Mouse (Mus musculus) embryonic stem cell, embryonic (primary cell): ENCODE results near the gene Ldah.
"Not testable (repeated sequence)": the region's sequence is repeated elsewhere in the genome, so short reads cannot be mapped to it uniquely, and the experiment has no call there.

ENCODE experiments used
- CTCF ChIA-PET, 4 experiments: fragments of 300-600 bp in 2 of 4; fragments of 350-600 bp in 2 of 4; sonication (Branson Sonifier 250); formaldehyde crosslinking; loops; one replicate each; lab custom pipeline; 2022; ENCODE audit warnings: inconsistent platforms in 2 of 4; lab: Charles Lee
- POLR2A ChIA-PET, 4 experiments: fragments of 300-600 bp in 2 of 4; fragments of 350-600 bp in 2 of 4; sonication (Branson Sonifier 250); formaldehyde crosslinking; loops; one replicate each; lab custom pipeline; 2022; ENCODE audit warnings: antibody characterized with exemption in 4 of 4, inconsistent platforms in 1 of 4; lab: Charles Lee

Ldah gene

DNA sequence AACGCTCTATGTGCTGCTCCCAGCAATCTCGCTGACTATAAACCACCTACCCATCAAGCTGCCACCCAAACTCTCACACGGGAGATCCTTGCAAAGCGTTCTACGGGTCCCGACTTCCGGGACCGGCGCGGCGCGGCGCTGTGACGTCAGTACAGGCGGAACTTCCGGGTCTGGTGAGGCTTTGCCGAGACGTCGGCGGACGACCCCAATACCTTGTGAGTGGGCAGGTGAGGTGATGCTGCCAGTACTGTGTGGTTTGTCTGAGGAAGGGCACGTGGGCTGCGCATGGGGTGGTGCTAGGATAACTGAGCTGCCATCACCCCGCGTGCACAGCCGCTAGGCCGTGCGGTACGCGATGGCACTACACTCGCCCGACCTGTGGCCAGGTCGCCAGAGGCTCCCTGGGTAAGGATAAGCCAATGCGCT, at the start of gene Ldah:
Ldah (plus strand) TSS at position 130 of the 426 bp plus-strand sequence.
- CTCF ChIA-PET = interaction anchor here in 2 of 4 experiments (0.7 to 2.0 kb wide), 3 partner anchors 25 to 1188 kb away, joined by 3 to 5 read pairs (median 4); no protein-coding TSS in a partner anchor
- POLR2A ChIA-PET = interaction anchor here in 3 of 4 experiments (0.7 to 2.1 kb wide), 9 partner anchors 8 to 292 kb away, joined by 3 to 9 read pairs (median 5); partner anchors contain the start of genes Rhob (in 2 of the 3) and Gdf7 (in 1 of the 3)

DNA sequence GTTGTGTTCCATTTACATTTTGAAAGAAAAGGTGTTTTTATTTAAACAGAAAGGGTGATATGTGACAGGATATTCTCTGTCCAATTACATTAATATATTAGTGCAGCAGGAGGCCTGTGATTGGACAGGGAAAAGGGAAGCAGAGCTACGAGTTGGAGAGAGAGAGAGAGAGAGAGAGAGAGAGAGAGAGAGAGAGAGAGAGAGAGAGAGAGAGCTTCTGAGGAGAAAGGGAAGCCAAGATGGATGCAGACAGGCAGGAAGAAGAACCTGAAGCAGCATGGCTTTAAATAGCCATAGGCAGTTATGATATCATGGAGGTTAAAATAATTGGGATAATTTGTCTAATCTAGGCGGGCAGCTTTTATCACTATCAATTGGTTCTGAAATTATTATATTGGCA, 40.2 kb upstream of the Ldah start:
- CTCF ChIA-PET = interaction anchor here in 1 of 4 experiments (0.7 kb wide), 1 partner anchor 58 kb away, joined by 3 read pairs; no protein-coding TSS in a partner anchor
- POLR2A ChIA-PET = interaction anchor here in 1 of 4 experiments (0.6 to 0.7 kb wide), 2 partner anchors 57 to 85 kb away, joined by 3 read pairs; no protein-coding TSS in a partner anchor

DNA sequence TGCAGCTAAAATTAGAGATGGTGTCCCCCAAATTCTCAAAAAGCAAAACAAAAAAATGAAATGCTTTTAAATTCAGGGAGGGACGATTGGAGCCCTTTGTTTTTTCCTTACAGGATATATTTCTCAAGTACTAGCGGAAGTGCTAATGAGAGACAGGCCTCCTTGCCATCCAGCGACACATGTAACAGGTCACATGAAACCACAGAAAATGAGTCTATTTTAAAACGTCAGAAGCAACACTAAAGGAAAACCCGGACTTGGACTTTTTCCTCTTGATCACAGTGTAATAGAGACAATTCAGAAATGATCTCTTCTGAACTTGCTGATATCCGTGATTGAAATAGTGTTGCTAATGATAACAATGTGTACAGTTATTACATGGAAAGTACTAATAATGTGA, 27.0 kb upstream of the Ldah start:
- ChIA-PET CTCF (interaction anchor here in 1 of 4 experiments (0.7 kb wide), 1 partner anchor 9 kb away, joined by 3 read pairs; no protein-coding TSS in a partner anchor), POLR2A (no interaction called here)

DNA sequence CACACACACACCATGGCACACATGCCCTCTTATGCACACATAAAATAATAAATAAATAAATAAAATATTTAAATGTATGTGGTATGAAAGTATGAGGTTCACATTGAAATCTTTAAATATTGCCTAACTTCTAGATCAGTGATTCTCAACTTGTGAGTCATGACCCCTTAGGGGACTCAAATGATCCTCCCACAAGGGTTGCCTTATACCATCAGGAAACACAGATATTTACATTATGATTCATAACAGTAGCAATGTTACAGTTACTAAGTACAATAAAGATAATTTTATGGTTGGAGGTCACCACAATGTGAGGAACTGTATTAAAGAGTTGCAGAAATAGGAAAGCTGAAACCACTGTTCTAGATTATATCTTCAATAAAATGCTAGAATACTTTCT, 26.2 kb upstream of the Ldah start:
- ChIA-PET POLR2A (no interaction called here), CTCF (no interaction called here)

DNA sequence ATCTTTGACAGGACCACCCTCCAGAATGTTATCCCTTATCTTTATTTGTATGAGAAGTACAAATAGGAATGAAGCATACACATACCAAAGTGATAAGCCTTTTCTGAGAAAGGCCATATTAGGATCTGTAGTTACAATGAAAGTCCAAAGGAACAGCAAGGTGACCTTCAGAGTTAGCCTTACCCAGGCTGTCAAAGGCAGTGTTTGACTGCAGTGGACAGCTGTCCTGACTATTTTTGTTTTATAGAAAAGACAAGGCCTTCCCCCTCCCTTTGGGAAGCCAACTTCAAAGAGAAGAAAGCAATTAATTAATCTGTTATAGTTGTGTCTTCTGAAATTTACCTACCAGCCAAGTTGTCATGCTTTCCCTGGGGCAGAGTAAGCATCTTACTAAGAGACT, 23.4 kb upstream of the Ldah start:
- CTCF ChIA-PET = no interaction called here

DNA sequence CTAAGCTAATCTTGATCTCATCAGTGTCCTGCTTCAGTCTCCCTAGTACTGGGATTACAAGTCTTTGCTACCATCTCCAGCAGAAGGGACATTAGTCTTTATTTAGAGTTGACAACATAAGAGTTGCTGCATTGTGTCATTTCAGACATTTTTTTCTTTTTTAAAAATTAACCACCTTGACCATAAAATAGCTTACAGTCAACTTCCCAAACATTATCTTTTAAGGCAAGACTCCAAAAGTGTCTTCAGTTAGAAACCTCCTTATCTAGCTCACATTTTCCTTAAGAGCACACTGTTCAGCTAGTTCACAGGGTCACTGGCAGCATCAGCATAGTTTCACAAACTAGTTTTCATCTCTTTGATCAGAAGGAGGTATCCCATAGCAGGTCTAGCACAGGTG, 19.7 kb upstream of the Ldah start:
- ChIA-PET CTCF (no interaction called here), POLR2A (interaction anchor here in 1 of 4 experiments (1.0 kb wide), 1 partner anchor 19 kb away, joined by 9 read pairs; the partner anchor contains the start of gene Ldah)

More for the DNA sequence above, 23.4 kb upstream of the Ldah start:
- POLR2A ChIA-PET = interaction anchor here in 1 of 4 experiments (0.7 kb wide), 1 partner anchor 246 kb away, joined by 3 read pairs; no protein-coding TSS in a partner anchor

DNA sequence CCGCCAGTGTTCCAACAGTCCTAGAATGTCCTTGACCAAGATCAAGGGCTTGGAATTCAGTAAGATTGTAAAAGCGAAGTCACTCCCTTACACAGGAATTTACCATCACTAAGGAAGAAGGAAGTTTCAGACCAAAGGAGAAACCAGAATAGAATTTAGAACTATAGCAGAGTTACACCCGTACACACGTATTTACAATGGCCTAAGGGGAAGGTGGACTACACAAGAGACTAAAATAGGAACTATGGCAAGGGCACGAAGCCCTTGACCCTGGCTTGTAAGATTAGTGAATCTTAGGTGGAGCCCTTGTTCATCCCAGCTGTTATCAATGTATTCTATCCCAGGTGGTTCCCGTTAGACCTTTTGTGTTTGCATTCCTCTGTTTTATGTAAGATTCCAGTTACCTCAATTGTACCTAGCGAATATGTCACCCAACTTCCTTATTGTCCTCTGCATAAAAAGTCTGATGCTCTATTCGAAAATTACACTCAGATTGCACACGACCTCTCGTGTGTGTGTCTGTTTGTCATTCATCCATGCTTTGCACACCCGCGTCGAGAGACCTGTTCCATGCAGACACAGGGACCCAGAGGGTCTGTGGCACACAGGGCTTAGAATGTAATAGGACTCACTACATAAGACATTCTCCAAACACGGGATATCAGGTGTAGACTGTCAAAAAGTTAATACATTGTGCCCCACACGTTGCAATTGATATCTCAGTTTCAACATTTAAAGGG, 18.9 kb upstream of the Ldah start:
- CTCF ChIA-PET, POLR2A ChIA-PET: not testable (repeated sequence)

DNA sequence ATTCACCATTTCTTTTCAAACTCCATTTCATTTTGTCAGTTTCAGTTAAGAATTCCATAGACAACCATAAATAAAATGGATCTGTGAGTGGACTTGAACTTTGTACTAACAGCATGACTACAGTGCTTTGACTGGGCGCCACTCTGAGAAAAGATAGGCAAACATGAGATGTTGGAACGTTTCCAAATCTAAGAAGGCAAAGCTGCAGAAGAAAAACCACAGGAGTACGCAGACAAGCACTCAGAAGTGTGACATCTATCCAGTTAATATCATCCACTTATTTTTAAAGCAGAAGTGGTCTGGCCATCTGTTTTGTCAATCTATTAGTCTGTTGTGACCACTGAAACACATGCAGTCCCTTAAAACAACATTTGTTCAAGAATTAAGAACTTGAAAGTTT, 18.2 kb upstream of the Ldah start:
- CTCF ChIA-PET = interaction anchor here in 1 of 4 experiments (0.7 kb wide), 1 partner anchor 130 kb away, joined by 5 read pairs; no protein-coding TSS in a partner anchor
- POLR2A ChIA-PET = no interaction called here

DNA sequence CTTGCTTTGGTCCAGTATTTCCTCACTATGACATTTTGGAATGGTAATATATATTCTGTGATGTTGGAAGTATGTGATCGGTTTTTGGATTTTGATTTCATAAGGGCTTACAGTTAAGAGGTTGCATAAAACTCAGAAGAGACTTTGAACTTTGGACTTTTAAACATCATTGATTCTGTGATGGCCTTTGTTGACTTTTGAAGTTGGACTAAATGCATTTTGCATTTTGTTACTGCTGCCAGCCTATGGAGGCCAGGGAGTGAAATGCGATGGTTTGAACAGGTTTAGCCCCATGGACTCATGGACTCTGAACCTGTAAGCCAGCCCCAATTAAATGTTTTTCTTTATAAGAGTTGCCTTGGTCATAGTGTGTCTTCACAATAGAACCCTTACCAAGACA, 2.2 kb upstream of the Ldah start:
- CTCF ChIA-PET = no interaction called here
- POLR2A ChIA-PET = no interaction called here

DNA sequence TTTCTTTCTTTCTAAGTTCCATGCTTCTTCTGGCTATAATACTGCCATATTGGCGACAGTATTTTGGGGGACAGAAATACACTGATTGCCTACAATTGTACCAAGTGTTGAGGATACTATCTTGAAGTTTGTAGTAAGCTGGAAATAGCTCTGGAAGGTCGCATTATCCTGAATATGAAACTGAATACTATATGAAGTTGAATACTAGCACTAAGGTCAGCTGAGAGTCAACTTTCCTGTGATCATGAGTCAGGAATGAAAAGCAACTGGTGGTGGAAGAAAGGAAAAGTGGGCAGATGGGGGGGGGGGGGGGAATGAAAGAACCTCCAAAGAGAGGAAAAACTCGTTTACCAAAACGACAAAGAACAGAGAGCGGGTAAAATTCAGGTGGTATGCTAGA, 329 bp upstream of the Ldah start:
- ChIA-PET POLR2A (interaction anchor here in 3 of 4 experiments (0.7 to 2.1 kb wide), 9 partner anchors 8 to 292 kb away, joined by 3 to 9 read pairs (median 5); partner anchors contain the start of genes Rhob (in 2 of the 3) and Gdf7 (in 1 of the 3)), CTCF (interaction anchor here in 2 of 4 experiments (0.7 to 2.0 kb wide), 3 partner anchors 25 to 1188 kb away, joined by 3 to 5 read pairs (median 4); no protein-coding TSS in a partner anchor)

DNA sequence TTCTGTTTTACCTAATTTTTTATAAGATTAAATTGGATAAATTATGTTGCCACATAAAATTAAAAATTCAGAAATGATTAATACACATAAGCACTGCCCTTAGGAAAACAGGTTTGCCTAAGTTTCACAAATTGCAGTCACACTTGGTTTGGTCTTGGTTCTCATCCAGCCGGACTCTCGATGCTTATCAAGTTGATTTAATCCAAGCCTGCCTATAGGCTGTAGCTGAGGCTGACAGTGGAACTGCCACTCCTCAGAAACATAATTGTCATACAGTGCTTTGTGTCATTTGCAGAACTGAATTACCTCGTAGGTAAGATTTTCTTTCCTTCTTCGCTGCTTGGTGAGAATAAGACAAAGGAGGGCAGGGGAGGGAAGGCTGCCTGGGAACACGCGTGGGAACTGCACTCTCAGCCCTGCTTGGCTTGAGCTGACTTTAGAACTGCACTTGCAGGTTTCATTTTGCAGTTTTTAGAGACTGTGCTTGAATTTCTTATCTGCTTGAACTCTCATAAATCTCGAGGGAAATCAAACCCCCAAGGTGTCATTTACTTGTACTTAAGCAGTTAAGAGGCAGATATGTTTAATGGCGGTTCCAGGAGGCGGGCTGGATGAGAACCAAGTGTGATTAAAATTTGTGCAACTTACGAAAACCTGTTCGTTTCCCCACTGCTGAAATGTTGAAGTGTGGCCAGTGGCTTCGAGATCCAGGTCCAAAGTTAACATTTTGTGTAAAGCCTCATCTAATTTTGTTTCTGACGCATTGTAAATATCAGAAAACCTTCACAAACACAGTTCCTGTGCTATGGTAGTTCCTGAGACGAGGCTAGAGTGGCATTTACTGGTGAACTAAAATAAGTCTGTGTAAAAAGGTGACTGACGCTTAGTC, 8.7 kb downstream of the Ldah start:
- CTCF ChIA-PET = interaction anchor here in 2 of 4 experiments (1.8 to 2.5 kb wide), 2 partner anchors 16 kb away, joined by 5 to 6 read pairs; no protein-coding TSS in a partner anchor
- POLR2A ChIA-PET = interaction anchor here in 1 of 4 experiments (0.9 to 1.0 kb wide), 2 partner anchors 9 to 41 kb away, joined by 3 read pairs; partner anchors contain the start of gene Ldah

DNA sequence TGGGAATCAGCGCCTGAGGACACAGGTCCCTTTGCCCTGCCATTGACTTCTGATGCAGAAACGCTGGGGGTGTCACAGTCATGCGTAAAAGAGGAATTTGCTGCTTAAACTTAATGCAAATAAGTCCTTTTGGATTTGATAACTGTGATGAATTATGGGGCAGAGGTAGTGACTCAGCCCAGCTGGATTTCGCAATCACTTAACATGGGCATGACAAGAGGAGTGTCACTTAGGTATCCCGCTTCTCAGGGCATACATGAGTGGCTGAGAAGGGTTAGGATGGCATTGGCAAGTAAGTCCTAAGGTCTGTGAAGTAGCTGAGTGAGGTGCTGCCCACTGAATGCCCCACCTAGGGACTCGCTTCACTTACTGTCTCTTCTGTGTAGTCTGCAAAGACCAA, 15.1 kb downstream of the Ldah start:
- ChIA-PET CTCF (interaction anchor here in 3 of 4 experiments (1.2 to 1.7 kb wide), 3 partner anchors 10 kb away, joined by 5 to 7 read pairs (median 5); no protein-coding TSS in a partner anchor), POLR2A (interaction anchor here in 1 of 4 experiments (0.9 kb wide), 1 partner anchor 15 kb away, joined by 7 read pairs; the partner anchor contains the start of gene Ldah)

DNA sequence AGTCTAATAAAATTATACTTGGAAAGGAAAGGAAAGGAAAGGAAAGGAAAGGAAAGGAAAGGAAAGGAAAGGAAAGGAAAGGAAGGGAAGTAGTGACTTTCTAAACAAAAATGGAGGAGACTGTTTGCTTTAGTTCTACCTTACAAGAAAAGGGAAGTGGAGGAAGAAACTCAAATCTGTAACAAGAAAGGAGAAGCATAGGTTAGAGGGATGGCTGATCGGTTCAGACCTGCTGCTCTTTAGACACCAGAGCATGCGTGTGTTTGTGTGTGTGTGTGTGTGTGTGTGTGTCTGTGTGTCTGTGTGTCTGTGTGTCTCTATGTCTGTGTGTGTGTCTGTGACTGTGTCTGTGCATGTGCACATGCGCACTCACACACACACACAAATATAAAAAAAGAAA, 23.2 kb downstream of the Ldah start:
- POLR2A ChIA-PET = no interaction called here

DNA sequence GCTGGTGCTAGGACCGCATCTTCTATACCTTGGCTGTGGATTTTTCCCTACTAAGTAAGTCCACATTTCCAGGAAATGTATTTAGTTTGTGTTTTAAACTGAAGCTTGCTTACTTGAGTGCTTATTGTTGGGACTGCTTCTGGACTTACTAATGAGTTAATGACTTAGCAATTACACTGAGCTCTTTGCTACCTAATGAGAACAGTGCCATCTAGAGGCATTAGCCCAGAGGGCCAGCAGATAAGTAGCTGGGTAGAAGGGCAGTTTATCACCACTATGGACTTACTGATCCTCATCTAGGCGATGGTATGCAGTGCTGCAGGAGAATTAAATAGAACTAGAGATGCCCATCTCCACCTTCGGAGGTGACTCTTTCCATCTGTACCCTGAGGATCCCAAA, 24.8 kb downstream of the Ldah start:
- ChIA-PET CTCF (interaction anchor here (0.6 to 2.0 kb wide), 51 partner anchors 9 to 790 kb away, joined by 3 to 27 read pairs (median 4); partner anchors contain the start of gene Ldah (in 2 of the 4)), POLR2A (interaction anchor here in 1 of 4 experiments (1.0 kb wide), 1 partner anchor 12 kb away, joined by 3 read pairs; no protein-coding TSS in a partner anchor)

More for the DNA sequence above, 23.2 kb downstream of the Ldah start:
- CTCF ChIA-PET = no interaction called here

DNA sequence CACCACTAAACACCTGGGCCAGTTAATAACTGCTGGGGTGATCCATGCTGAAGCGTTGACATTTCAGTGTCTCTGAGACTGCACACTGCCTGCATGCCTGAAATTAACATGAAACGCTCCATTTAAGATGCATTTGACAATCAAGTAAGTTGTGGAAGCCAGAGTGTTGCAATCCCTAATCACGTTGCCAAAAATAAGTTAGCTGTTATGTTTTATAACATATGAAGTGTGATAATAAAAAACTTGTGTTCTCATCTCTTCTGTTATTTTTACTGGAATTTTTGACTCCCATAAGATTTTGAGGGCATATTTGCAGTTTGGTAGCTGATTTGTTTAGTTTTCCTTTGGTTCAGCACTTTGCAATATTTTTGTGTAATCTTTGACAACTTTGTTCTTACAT, 34.3 kb downstream of the Ldah start:
- CTCF ChIA-PET = interaction anchor here in 1 of 4 experiments (2.7 kb wide), 1 partner anchor 10 kb away, joined by 13 read pairs; no protein-coding TSS in a partner anchor
- POLR2A ChIA-PET = interaction anchor here in 3 of 4 experiments (0.7 to 1.2 kb wide), 3 partner anchors 16 to 193 kb away, joined by 3 to 6 read pairs (median 3); no protein-coding TSS in a partner anchor

DNA sequence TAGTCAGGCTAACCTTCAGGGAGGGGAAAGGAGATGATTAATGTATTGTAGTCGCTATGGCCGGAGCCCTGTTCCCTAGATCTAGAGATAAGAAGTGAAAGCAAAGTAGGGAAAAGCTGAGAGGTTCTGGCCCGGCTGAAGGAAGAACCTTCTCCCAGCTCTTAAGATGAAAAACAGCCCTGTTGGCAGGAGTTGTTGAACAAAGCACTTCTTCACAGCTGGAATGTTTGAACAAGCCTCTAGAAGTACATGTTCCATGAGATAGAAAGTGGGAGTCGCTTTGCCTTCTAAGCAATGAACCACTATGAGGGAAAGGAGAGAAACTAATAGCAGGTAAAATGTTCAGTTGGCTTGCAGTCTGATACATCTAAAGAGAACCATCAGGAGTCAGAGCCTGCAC, 36.8 kb downstream of the Ldah start:
- ChIA-PET CTCF (interaction anchor here in 1 of 4 experiments (2.7 kb wide), 1 partner anchor 12 kb away, joined by 13 read pairs; no protein-coding TSS in a partner anchor), POLR2A (no interaction called here)

DNA sequence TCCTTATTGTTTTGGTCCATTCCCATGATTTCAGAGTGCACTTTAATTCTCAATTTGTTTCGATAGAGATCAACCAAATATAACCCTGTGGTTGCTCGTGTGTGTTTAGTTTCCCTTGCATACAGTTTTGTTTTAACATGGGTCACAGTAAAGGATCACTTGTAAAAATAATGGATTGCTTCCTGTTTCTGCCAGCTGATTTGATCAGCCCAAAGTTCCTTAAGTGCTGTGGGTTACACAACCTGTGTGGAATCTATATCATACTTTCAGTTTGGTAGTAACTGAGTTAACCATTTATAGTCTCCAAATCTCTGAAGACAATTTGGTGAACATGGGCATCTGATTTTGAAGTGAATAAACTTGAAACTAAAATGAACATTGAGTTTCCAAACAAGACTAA, 52.4 kb downstream of the Ldah start:
- ChIA-PET CTCF (interaction anchor here in 2 of 4 experiments (1.3 to 1.7 kb wide), 3 partner anchors 27 to 46 kb away, joined by 3 to 5 read pairs (median 5); no protein-coding TSS in a partner anchor), POLR2A (interaction anchor here in 1 of 4 experiments (1.5 kb wide), 1 partner anchor 8 kb away, joined by 3 read pairs; no protein-coding TSS in a partner anchor)

DNA sequence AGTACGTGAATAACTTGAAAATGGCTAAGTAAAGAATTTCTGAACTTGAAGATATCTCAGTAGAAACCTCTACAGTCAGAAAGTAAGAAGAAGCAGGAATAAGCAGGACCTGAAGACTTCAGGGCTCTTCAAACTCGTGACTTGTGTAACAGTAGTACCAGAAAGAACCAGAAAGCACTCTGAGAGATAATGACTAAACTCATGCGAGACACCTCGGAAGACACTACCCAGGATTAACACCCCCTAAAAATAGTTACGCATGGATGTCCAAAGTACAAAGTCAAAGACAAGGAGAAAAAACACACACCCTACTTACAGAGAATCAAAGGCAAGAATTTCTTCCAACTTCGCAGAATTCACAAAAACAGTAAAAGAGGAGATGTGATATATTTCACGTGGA, 58.4 kb downstream of the Ldah start:
- CTCF ChIA-PET = interaction anchor here in 1 of 4 experiments (1.1 kb wide), 1 partner anchor 50 kb away, joined by 3 read pairs; no protein-coding TSS in a partner anchor
- POLR2A ChIA-PET = interaction anchor here in 1 of 4 experiments (0.9 kb wide), 1 partner anchor 234 kb away, joined by 3 read pairs; the partner anchor contains the start of gene Rhob
